Mouse (Mus musculus): ENCODE data around the gene Fbp1. TPM values are rescaled to one million over a fixed set of nuclear protein-coding genes. Genes with fewer than 3 reads are reported as not detected.
"Not testable (repeated sequence)": the region's sequence is repeated elsewhere in the genome, so short reads cannot be mapped to it uniquely, and the experiment has no call there.

The Fbp1 gene
- polyA plus RNA-seq (2017; shearing (Covaris generic)): not detected

DNA sequence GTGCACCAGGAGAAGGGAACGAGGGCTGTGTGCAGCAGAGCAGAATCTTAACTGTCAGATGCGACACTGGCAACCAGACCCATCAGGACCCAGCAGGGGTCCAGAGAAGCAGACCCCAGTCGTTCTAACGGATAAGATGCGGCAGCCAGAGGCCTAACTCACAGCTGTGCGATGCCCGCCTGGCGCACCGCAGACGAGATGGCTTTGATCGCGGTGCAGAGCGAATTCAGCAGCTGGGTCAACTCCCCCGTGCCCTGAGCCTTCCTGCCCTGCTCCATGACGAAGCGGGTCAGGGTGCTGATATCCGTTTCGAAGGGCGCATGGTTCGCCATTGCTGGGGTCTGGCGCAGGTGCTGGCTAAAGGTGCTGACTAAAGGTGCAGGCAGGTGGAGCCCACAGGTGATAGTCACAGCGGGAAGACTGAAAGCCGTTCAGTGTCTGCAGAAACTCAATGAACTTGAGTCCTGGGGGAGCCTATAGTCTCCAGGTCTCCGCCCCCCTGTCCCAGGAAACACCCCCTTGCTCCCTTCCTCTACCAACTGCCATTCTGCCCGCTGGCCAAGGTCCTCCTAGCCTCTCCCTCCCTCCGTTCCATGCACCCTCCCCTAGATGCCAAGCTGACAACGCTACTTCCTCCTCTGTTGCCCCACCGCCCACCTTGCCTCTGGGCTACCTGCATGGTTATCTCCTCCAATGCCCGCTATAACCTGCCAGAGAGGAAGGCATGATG, at the start of gene Fbp1:
TSS of gene Fbp1 (minus strand) at position 571 of the 730 bp plus-strand sequence.
- ATAC-seq: no peak

DNA sequence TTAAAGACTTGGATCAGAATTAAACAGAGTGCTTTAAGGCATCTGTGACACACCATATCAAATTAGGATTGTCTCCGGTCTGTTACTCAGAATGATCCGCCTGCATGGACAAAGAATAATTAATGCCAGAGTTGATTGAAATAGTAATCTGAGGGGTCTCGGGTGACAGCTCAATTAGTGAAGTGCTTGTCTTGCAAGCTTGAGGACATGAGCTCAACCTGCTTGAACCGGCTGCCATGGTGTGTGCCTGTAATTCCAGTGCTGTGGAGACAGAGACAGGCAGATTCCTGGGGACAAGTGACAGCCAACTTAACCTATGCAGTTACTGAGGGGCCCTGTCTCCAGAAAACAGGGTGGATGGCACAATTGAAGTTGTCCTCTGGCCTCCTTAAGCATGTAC, 44.4 kb upstream of the Fbp1 start:
- ATAC-seq: no peak

DNA sequence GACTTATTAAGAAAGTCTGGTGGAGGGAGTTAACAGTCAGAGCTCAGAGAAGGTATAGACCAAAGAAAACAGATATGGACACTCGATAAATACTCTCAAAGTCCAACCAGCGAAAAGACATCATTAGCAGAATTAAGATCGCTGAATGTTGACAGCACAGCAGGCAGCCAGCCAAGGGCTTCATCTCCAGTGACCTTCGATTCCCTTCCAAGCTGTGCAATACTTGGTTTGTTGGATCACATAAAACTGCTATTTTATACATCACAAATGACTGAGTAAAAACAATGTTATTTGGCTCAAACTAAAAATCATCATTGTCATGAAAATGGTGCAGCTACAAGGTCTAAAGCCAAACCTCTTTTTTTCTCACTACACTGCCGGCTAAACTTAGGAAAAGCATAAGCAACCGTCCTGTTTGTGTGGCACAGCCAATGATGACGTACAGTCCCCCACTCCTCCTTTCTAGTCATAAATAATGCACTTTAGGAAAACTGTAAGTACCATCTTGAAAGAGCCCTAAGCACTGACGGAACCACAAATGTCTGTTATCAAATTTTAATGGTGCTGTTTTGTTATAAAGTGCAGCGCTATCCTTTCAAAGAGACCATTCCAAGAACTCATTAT, 41.8 kb upstream of the Fbp1 start:
- ATAC-seq: no peak

DNA sequence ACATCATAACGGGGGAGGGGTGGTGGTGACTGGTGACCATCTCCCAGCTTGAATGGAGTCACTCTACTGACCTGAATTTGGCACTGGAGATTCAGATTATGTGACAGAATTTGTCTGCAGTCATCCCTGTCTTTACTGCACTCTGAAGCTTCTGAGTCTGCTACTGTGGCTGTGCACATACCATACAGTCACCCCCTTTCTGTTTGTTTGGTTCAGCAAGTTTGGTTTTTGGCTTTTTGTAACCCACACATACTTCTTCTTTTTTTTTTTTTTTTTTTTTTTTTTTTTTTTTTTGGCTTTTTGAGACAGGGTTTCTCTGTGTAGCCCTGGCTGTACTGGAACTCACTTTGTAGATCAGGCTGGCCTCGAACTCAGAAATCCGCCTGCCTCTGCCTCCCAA, 41.1 kb upstream of the Fbp1 start:
- ATAC-seq: not testable (repeated sequence)

DNA sequence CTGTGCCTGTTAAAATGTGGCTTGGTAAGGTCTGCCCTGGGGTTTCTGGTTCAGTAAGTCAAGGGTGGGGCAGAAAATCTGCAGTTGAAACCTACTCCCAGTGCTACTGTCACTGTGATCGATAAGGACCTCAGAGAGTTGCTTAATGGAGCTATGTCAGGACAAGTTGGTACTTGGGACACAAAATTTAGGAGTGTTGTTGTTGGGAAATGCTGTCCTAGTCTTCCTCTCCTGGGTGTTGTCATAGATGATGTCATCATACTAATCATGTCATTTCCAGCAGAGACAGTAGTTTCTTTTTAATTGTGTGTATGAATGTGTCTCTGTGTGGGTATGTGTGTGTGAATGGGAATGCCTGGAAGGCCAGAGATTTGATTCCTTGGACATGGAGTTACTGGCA, 39.4 kb upstream of the Fbp1 start:
- no peak for ATAC-seq

DNA sequence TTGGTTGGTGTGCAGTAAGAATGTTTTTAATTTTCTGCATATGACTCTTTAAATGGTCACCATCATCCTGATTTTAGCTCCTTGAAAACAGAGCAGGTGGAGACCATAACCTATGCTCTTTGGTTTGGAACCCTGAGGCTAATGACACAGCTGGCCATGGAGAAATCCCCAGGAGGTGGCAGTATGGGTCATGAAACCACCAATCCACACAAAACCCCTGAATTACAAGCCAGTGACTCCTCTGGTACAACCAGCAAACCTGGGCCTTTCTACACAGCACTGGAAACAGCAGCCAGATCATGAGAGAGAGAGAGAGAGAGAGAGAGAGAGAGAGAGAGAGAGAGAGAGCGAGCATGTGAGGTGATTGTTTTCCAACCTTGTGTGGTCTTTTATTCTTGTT, 38.4 kb upstream of the Fbp1 start:
- no peak for ATAC-seq

DNA sequence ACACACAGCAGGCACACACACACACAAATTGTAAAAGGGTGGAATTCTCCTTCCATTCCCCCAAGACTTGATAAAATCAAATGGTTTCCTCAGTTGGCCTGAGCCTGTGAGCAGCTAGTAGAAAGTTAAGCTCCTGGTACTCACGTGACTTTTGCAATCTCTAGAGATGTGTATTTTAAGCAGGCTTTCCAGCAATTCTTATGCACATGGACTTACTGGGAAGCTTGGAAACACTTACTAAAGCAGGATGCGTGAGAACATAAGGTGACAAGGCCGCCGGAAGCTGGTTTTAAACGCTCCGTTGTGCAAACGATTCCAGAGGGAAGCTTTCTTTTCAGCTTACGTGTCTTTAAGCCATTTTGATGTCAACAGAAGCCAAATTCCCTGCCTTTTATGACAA, 35.1 kb upstream of the Fbp1 start:
- no peak for ATAC-seq

DNA sequence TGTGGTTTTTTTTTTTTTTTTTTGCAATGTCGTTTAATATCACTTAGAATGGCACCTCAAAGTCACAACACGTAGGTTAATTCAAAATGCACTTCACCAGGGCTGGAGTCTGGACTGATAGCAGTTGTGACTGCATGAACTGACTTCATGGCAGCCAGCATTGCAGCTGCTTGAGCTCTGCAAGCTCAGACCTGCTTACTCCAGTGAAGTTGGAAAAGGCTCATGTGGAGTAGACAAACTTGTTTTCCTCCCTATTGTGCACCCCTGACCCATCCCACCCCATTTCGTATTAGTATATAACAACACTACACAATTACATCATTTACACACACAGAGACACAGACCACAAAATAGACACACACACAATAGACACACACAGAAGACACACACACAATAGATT, 34.6 kb upstream of the Fbp1 start:
- ATAC-seq: no peak

DNA sequence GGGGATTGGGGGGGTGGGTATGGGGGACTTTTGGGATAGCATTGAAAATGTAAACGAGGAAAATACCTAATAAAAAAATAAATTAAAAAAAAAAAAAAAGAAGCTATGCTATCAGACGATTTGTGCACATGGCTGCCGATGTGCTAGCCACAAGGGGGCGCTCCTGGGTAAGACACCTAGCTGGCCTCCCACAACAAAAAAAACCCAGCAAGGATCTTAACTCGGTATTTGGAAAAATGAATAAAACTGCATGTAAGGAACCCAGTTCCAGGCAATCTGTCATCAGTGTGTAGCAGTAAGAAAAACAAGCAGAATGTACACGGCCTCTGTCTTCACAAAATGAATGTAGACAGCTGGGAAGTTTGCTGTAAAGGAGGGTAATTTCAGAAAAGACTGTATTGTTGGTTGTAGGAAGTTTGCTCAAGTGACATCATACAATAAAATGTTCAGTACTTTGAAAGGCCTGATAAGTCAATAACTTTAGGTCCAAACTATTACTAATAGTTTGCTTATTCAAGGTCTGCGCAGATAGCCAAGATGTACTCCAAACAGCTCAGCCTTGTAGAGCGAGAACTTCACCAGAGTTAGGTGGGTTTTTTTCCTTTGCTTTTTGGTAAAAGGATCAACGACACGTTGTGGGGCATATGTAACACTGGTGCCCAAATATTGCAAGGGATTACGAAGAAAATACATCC, 31.7 kb upstream of the Fbp1 start:
- ATAC-seq: peak; percentile 60

DNA sequence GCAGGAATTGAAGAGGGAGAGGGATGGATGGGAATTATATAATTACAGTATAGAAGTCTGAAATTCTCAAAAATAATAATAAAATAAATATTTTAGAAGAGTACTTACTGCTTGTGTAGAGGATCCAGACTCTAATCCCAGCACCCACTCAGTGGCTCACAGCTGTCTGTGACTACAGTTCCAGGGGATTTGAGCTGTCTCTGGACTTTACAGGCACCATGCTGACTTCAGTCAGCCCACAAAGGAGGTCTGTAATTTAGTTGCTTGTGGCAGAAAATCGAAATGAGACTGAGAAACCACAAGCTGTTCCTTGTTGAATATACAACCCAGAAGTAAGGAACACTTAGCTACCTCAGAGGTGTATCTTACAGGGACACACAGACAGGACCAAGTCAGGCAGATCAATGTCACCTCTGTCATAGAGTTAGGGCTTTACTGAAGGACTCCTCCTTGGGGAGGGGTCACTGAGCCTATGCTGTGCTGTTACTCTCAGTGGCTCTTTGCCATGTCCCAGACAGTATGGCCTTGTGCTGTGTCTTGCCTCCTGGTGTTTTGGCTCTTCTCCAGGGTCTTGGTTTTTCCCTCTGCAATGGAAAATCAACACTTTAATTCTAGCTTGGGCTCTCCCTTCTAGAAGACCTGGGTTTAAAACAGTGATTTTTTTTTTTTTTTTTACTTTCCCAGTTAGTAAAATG, 29.5 kb upstream of the Fbp1 start:
- ATAC-seq: no peak

DNA sequence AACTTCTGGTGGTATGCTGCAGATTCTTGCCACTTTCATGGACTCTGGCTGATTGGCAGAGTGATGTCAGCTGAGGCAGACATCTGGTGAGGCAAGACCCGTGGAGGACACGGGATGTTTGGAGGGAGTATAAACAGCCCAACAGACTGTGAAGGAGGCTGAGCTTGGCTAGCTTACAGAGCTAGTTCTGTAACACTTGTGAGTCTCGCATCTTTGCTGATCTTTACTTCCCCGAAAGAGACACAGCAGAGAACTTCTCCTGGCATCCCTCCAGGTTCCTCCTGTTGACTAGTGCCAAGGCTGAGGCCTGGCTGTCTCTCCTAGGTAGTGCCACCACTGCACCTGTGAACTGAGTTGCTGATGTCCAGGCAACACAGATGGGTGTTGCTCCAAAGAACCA, 28.6 kb upstream of the Fbp1 start:
- ATAC-seq: no peak

DNA sequence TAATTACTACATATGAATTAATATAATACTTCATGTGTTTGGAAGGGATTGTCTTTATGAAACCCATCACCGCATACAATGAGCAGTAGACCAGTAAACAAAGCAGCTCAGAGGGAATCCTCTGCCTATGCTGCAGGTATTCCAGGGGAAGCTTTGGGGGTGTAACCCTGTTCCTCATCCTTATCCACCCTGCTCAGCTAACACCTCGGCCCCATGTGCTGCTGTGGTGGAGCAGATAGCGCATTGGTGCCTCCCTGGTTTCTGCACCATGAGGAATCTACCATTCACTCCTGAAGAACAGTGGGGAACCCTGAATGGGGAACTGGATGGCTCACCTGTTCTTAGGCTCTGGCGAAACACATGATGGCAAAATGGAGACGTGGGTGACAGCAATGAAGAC, 23.5 kb upstream of the Fbp1 start:
- no peak for ATAC-seq

DNA sequence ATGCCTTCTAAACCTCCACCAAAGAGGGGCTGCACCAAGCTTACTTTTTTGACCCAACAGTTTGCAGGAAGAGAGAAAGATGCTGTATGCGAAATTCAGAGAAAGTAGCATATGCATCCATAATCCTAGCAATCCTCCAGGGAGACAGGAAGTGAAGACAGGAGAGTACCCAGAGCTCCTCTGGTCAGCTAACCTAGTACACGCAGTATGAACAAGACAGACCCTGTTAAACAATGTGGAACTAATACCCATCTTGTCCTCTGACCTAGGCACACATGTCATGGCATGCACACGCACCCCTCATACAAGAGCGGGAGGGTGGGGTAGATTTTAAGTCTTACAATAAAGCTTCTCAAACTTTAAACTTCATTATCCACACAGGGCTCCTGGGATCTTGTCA, 22.1 kb upstream of the Fbp1 start:
- no peak for ATAC-seq

DNA sequence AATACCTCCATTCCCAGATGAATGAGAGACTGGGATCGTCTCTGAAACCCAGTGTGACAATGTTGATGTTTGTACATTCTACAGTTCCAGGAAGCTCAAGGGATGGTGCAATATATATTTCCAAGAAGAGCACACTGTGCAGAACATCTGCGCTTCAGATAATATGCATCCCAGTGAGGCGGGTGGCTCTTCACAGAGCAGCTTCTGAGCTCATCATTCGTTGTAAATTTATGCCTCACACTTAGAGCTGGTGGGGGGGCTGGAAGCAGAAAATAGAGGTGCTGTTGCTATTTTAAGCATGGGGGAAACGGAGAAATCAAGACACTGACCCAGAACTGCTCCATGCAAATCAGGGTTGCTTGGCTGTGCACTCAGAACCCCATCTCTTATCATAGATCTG, 21.7 kb upstream of the Fbp1 start:
- no peak for ATAC-seq

DNA sequence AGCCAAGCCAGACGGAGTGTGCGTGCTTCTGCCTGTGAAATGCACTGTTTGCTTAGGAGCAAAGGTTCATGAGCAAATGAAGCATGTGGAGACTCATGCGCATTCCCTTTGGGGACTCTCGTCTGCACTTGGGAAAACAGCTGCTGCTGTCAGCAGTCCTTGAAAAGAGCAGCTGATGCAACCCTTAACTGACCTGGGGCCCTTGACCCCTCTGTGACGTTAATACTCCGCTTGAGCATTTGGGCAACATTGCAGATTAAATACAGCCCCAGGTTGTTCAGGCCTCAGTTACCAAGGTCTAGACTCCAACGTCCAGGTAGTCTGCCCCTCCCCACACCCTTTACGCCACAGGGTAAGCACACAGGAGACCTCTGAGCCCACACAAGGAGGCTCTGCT, 20.1 kb upstream of the Fbp1 start:
- ATAC-seq: no peak

DNA sequence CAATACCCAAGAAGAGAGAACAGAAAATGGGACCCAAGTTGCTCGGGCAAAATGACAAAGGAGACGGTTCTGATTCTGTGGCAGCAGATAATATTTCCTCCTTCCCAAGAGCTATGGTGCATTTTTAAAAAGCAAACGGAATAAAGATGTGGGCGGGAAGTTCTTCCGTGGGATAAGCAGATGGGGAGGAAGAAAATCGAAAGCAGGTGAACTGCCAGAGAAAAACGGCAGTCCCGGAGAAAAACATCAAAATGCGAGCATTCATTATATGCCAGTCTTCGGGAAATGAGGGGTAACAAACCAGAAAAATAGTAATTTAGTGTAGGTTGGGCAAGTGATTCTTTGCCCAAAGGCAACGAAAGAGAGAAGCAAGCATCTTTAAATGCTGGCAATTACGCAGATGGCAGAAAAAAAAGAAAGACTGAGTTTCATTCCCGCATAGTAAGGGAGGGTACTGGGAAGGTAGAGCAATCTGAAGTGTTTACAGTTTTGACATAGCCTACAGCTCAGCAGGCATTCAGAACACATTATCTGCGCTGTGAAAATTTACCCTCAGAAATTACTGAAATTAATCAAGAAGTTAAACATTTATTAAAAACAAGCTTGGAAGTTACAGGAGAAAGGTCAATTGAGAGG, 19.6 kb upstream of the Fbp1 start:
- no peak for ATAC-seq

DNA sequence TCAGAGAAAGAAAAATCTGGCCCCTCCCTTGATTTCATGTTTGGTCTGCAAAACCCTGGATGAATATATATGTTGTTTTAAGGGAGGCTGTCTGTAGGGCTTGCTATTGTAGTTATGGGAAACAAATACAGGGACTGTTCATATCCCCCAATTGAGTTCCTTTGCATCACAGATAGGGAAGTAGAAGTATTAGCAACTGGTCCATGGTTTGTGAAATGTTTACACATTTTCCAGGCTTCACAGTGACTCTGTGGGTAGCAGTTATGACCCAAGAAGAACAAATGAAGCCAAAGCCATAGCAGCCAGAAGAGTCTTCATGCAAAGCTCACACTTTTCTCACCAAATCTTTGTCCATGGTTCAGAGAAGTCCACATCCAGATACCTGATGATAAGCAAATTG, 13.1 kb upstream of the Fbp1 start:
- ATAC-seq: no peak

DNA sequence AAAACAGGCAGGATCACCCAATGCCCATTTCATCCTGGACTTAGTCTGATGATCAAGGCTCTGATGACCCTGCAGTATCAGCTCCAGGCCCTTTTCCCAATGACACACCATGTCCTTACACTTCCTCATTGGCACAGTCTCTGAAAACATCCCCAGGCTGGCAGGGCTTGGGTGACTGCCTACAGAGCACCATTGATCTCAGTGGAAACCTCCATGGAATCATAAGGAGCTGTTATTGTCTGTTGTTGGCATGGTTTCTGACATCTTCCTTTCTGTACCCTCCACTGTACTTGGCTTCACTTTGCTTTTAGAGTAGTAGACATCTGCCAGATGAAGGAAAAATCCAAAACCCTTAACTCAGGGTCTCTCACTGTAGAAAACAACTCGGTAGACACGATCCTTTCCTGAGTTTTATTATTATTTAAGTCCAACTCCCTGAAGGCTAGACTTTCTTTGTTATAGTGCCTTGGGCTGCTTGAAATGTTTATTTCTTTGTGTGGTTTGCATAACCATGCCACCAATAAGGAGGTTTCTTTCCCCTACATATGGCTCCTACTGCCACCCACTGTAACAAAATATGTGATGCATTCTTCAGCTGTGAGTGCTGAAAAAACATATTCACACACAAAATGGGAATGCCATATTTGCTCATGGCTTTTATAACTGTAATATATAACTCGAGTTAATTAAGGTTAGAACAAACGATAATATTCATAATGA, 10.0 kb upstream of the Fbp1 start:
- ATAC-seq: no peak

DNA sequence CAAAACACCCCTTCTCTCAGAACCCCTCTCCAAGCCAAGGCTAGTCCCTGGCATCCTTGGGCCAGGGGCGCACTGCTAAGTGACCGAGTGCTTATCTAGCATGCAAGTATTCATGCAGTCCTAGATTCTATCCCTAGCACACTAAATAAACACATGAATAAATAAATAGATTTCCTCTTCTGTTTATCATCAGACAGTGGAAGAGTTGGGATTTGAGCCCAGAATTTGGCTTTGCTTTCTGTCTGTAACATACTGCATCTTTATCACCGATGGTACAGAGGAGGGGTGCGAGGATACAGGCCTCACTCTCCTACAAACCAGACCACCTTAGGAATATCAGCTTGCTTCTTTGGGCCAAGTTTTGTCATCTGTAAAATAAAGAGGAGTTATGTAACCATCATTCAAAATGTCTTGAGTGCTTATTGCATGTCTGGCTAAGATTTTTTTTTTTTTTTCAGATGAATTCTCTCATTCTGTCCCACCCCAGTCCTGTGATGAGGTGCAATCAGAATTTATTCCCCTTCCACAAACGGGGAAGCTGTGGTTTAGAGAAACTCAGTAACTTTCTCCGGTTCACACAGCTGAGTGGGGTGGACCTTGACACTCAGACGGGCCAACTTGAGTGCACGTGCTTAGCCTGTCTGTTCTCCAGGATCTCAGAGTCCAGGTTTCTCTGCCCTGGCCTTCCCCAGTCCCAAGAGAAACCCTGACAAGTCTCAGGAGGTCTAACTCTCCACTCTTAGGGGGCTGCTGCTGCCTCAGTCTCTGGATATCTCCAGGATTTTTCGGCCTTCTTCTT, 5.2 kb upstream of the Fbp1 start:
- ATAC-seq: no peak

DNA sequence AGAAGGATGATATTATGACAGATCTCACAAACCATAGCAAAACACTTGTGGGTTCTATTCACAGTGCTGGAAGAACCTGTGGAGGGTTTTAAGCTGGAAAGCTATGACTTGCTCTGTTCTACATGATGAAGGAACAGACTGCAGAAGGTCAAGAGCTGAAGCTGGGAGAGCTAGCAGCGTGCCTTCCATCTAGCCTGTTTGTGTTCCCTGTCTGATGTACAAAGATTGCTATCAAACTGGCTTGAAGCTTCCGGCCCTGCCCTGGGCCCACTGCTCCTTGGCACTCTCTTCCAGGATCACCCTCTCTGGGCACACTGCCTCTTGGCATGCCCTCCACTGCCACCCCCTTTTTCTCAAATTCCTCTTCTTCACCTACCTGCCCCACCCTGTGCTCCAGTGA, 1.2 kb upstream of the Fbp1 start:
- ATAC-seq: no peak

DNA sequence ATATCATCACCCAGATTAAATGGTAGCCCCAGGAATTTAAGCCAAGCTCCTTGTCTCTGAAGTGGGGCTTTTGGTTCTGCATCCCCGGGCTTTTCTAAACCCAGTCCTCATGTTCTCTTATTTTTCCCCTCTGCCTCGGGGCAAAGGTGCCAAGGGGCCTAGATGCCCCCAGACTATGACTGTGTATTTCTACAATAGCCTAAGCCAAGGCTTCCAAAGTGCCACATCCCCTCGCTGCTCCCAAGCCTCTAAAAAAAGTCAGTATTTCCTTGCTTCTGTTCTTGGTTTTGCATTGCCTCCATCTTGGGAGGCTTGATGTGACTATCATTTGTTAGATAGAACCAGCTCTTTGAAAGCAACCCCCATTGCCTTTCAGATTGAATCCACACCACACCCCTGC, 3.5 kb downstream of the Fbp1 start:
- ATAC-seq: no peak

DNA sequence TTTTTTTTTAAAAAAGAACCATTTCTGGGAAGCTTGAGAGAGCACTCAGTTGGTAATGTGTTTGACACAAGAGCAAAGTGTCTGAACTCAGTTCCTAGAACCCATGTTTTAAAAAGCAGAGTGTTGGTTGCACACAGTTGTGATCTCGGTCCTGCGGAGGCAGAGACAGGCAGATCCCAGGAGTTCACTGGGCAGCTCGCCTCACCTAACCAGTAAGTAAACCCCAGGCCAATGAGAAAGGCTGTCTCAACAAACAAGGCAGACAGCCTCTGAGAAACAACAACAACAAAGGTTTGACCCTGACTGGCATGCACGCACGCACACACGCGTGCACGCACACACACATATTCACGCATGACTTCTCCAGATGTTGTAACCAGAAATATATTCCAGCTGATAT, 4.2 kb downstream of the Fbp1 start:
- ATAC-seq: no peak
